17 mouse cellular contexts compared by ENCODE assay signal in the genomic region with DNA sequence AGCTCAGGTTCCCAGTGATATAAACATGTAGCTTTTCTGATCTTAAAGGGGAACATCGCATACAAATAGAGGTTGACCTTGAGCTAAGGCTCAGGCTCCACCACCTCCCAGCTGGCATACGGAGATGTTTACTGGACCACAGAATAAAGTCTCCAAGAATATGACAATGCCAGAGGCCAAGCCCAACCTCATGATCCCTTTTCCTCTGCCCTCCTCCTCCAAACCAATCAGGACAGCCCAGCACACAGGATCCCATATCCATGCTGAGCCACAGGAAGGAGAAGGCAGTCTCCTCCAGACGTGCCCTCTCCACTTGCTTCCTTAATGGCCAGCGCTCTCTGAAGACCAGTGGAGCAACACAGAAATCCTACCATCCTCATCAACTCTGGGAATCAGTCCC. TPM values are rescaled to one million over a fixed set of nuclear protein-coding genes. Genes with fewer than 3 reads are reported as not detected.
DNase-seq lines count a peak whose midpoint lies in the region; ATAC-seq and TF ChIP-seq lines count a peak whose summit lies in the region.
"Had no signal": no experiment of that assay in that cellular context is flagged by ENCODE, and none has a peak within 500 bp of the region (broad histone marks: within the 10 kb centered on the region; RNA-seq: fewer than 3 reads in every experiment).

No protein-coding gene starts in this region.

- peak overlapping the region; percentile 69; the same call in 1 of the 2 replicates for H3K27ac ChIP-seq in lung, postnatal 0 days (ENCODE audit: low read length)
- peak overlapping the region; percentile 95 for H3K27ac ChIP-seq in heart, embryonic 12.5 days (ENCODE audit: poor library complexity, severe bottlenecking)
- H3K27ac ChIP-seq in stomach, postnatal 0 days (replicated peaks) = 0 out of 2 replicates have a peak overlapping the region, but pooled peaks have one; percentile 30
- H3K27ac ChIP-seq: forebrain, embryonic 10.5 days; hindbrain, postnatal 0 days; lung, embryonic 15.5 days; midbrain, embryonic 10.5 days had no signal

- TF ChIP-seq CTCF in lung, postnatal 0 days (IDR thresholded peaks at IDR 0.05) = no peak
- no peak for TF ChIP-seq CTCF in lung, adult 2 months (IDR thresholded peaks at IDR 0.05; ENCODE audit: insufficient read depth, low read length)
- TF ChIP-seq CTCF in stomach, postnatal 0 days (IDR thresholded peaks at IDR 0.05; ENCODE audit: low read depth) = no peak

- no peaks in the 10 kb centered on the region for H3K27me3 ChIP-seq in lung, postnatal 0 days (replicated peaks; ENCODE audit: insufficient read depth, low read length)
- H3K27me3 ChIP-seq in heart, embryonic 12.5 days (replicated peaks) = no peaks in the 10 kb centered on the region
- no peaks in the 10 kb centered on the region for H3K27me3 ChIP-seq in stomach, postnatal 0 days (ENCODE audit: control insufficient read depth, insufficient read depth, low read length)
- H3K27me3 ChIP-seq: lung, embryonic 15.5 days; Patski had no signal

- intact Hi-C loops in heart, postnatal 25 days (cut with DNase I) = no loop called here

- no peaks in the 10 kb centered on the region for H3K9me3 ChIP-seq in lung, postnatal 0 days (ENCODE audit: low read length)
- no peaks in the 10 kb centered on the region for H3K9me3 ChIP-seq in heart, embryonic 12.5 days (replicated peaks)
- H3K9me3 ChIP-seq in stomach, postnatal 0 days (ENCODE audit: control insufficient read depth, low read length) = no peaks in the 10 kb centered on the region
- H3K9me3 ChIP-seq: forebrain, embryonic 10.5 days; lung, embryonic 15.5 days; midbrain, embryonic 10.5 days had no signal

- no peak for TF ChIP-seq EP300 in lung, postnatal 0 days (IDR thresholded peaks at IDR 0.05)
- no peak for TF ChIP-seq EP300 in stomach, postnatal 0 days (optimal IDR thresholded peaks at IDR 0.05)

- ATAC-seq in lung, postnatal 0 days = no peak
- no peak for ATAC-seq in heart, embryonic 12.5 days (ENCODE audit: insufficient number of reproducible peaks, low FRiP score)
- no peak for ATAC-seq in stomach, postnatal 0 days (ENCODE audit: low FRiP score, low TSS enrichment)
- ATAC-seq: hindbrain, postnatal 0 days had no signal

- H3K4me2 ChIP-seq in lung, postnatal 0 days (replicated peaks; ENCODE audit: low read depth, low read length) = peak overlapping the region; percentile 22; the same call in 1 of the 2 replicates
- H3K4me2 ChIP-seq in heart, embryonic 12.5 days = peak overlapping the region; percentile 58
- no peak overlapping the region for H3K4me2 ChIP-seq in stomach, postnatal 0 days (replicated peaks; ENCODE audit: low read depth)
- H3K4me2 ChIP-seq: lung, embryonic 15.5 days had no signal

- no peak overlapping the region for H3K9ac ChIP-seq in lung, postnatal 0 days (replicated peaks; ENCODE audit: low read depth)
- H3K9ac ChIP-seq in heart, embryonic 12.5 days = peak overlapping the region; percentile 60
- 0 out of 2 replicates have a peak overlapping the region, but pooled peaks have one; percentile 4 for H3K9ac ChIP-seq in stomach, postnatal 0 days (ENCODE audit: low read length)
- H3K9ac ChIP-seq: lung, embryonic 15.5 days had no signal

- no peak for TF ChIP-seq POLR2A in lung, adult 2 months (IDR thresholded peaks at IDR 0.05; ENCODE audit: borderline replicate concordance, extremely low read depth, low read depth, low read length)

- H3K4me3 ChIP-seq in lung, postnatal 0 days (ENCODE audit: low read depth, low read length) = no peak overlapping the region
- H3K4me3 ChIP-seq in lung, adult 2 months (replicated peaks; ENCODE audit: extremely low read depth, low read depth, low read length) = no peak overlapping the region
- H3K4me3 ChIP-seq in heart, embryonic 12.5 days = no peak overlapping the region
- no peak overlapping the region for H3K4me3 ChIP-seq in stomach, postnatal 0 days (ENCODE audit: low read depth, low read length)
- H3K4me3 ChIP-seq: forebrain, embryonic 10.5 days; lung, embryonic 15.5 days; midbrain, embryonic 10.5 days had no signal

- 45% methylated on average over 4 of the region's 4 CpGs for WGBS in lung, postnatal 0 days
- WGBS in lung, adult 2 months = 31% methylated on average over 4 of the region's 4 CpGs
- WGBS in heart, embryonic 12.5 days = 54% methylated on average over 4 of the region's 4 CpGs
- 55% methylated on average over 4 of the region's 4 CpGs for WGBS in stomach, postnatal 0 days

- peak; percentile 53 to 63 for DNase-seq in heart, adult 18-20 months
- no peak for DNase-seq in heart, postnatal 25 days (ENCODE audit: low spot score)
- peak; percentile 38 for DNase-seq in lung, postnatal 0 days (ENCODE audit: low spot score)
- no peak for DNase-seq in lung, adult 2 months
- DNase-seq in stomach, postnatal 0 days (ENCODE audit: low spot score) = no peak
- no peak for DNase-seq in right cerebral cortex, postnatal 10 days (ENCODE audit: low spot score in 2 of 2)
- DNase-seq: B cell, adult 2 months; cerebellum, adult 11-12 months; layer of hippocampus, postnatal 36 days; retina, postnatal 1 day; thymus, postnatal 14 days had no signal

- H3K4me1 ChIP-seq in lung, postnatal 0 days (ENCODE audit: insufficient read depth, low read depth, low read length) = peaks cover 68% of the 10 kb centered on the region
- peaks cover 61% of the 10 kb centered on the region for H3K4me1 ChIP-seq in lung, adult 2 months (ENCODE audit: control insufficient read depth, insufficient read depth, low read length)
- peaks cover 98% of the 10 kb centered on the region for H3K4me1 ChIP-seq in heart, embryonic 12.5 days (replicated peaks)
- H3K4me1 ChIP-seq in stomach, postnatal 0 days (replicated peaks; ENCODE audit: control insufficient read depth, insufficient read depth) = peaks cover 37% of the 10 kb centered on the region

- no peaks in the 10 kb centered on the region for H3K36me3 ChIP-seq in lung, postnatal 0 days (ENCODE audit: insufficient read depth, low read length)
- H3K36me3 ChIP-seq in heart, embryonic 12.5 days = no peaks in the 10 kb centered on the region
- H3K36me3 ChIP-seq in stomach, postnatal 0 days (ENCODE audit: control insufficient read depth, insufficient read depth, low read length) = no peaks in the 10 kb centered on the region
- H3K36me3 ChIP-seq: lung, embryonic 15.5 days had no signal

RNA-seq across cellular contexts. Expression of a gene that starts 6.7 kb away (rescaled TPM):
- 100 to 1,000 TPM; 311 to 318 TPM for total RNA-seq in heart, adult 18-20 months (2021)
- 100 to 1,000 TPM; 264 to 283 TPM for total RNA-seq in heart, postnatal 25 days (2021)
- polyA plus RNA-seq in lung, postnatal 0 days (2015; fragmentation: Nextera tagmentation; extraction: Ambion mirVana) = 62.4 and 65.0 TPM in 2 replicates
- polyA plus RNA-seq in lung, adult 2 months (2012; rRNA removed) = 91.4 and 120 TPM in 2 replicates
- 89.1 and 93.0 TPM in 2 replicates for polyA plus RNA-seq in heart, embryonic 12.5 days (2016; fragmentation: Nextera tagmentation; extraction: Ambion mirVana)
- polyA plus RNA-seq in stomach, postnatal 0 days (2015; fragmentation: Nextera tagmentation; extraction: Ambion mirVana) = 34.6 and 35.4 TPM in 2 replicates

RNA-seq across cellular contexts. Expression of a gene that starts 47.3 kb away (rescaled TPM):
- total RNA-seq in heart, adult 18-20 months (2021) = 1 to 10 TPM in 1 of 2 experiments, under 1 TPM in 1; 0.20 to 1.1 TPM
- total RNA-seq in heart, postnatal 25 days (2021) = under 1 TPM; 0.25 to 0.29 TPM
- 3.4 and 4.7 TPM in 2 replicates for polyA plus RNA-seq in lung, postnatal 0 days (2015; fragmentation: Nextera tagmentation; extraction: Ambion mirVana)
- 1.9 and 2.7 TPM in 2 replicates for polyA plus RNA-seq in lung, adult 2 months (2012; rRNA removed)
- 6.5 and 8.8 TPM in 2 replicates for polyA plus RNA-seq in heart, embryonic 12.5 days (2016; fragmentation: Nextera tagmentation; extraction: Ambion mirVana)
- 1.4 TPM in 2 replicates for polyA plus RNA-seq in stomach, postnatal 0 days (2015; fragmentation: Nextera tagmentation; extraction: Ambion mirVana)

Comparison
In these comparisons a context has a peak if more than half of its experiments do, and no peak if none do; other contexts are left out.
1. DNase-seq: peak in heart, adult 18-20 months (2 of 2) and lung, postnatal 0 days (single experiment); none in heart, postnatal 25 days (single experiment), lung, adult 2 months (single experiment), stomach, postnatal 0 days (single experiment) and right cerebral cortex, postnatal 10 days (0 of 2).
2. H3K27ac ChIP-seq: peak in every context shown above with its lines; median percentile 95 in heart, embryonic 12.5 days; 69 in lung, postnatal 0 days; 30 in stomach, postnatal 0 days.